Mouse (Mus musculus): Measurements from ENCODE around the gene Chd5.
A peak's percentile ranks its signal among the peaks of the same experiment; 100 is the strongest.

DNA sequence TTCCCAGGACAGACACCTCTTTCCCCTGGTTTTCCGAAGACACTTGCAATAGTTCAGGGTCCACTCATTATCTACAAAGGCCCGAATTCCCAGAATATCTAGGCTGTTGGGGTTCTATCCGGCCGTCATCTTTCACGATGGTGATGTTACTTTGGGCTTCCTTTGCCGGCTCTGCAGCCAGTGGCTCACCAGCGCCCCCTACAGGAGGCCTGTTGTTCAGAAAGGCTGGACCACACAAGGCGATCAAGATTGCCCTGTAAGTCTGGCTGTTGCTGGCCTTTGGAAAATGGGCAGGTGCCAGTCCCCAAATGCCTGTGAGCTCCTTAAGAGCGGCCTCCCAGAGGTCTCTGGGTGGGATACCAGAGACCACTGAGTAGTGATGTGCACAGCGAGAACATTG lies 96.8 kb downstream of the Chd5 start:
- TF ChIP-seq CTCF (IDR thresholded peaks at IDR 0.05; ENCODE audit: control insufficient read depth, insufficient read depth, insufficient read length) (peak; percentile 49), MAX (IDR thresholded peaks at IDR 0.05) (no peak), MYOD1 (IDR thresholded peaks at IDR 0.05; ENCODE audit: control insufficient read depth, insufficient read length, low read depth) (no peak)

Measured in C2C12 (cell line).